Comparison of ENCODE assay signal across 8 mouse cellular contexts in the genomic region with DNA sequence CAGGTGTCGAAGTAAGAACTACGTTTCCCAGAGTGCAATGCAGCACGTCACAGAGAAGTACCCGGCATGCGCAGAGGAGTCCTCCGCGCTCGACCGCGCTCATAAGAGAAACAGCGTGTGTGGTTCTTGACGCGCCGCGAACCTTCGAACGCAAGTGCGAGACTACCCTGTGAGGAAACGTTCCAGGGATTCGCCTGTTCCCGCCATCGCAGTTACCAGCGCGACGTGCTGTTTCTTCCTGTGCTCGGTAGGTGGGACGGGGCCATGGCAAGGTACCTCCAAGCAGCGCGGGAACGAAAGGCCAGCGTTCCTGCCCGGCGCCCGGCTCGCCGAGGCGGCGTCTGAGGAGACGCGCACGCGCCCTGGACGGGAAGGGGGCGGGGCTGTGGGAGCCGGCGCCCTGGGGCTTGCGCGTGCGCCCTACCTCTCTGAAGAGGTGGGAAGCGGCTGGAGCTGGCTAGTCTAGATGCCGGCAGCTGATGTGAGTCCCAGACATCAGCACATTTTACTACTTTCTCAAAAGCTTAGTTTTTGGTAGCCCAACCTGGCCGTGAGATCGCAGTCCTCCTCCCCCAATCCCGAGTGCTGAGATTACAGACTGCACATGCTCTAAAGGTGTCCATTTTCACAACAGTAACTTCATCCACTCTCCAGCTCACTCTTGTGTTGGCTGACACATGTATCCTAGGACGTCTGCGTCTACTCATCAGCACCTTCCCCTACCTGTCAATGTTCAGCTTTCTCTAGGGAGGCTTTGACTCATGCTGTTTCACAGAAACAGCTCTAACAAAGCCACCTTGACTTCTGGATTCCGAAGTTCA. TPM values are rescaled to one million over a fixed set of nuclear protein-coding genes. Genes with fewer than 3 reads are reported as not detected.
DNase-seq lines count a peak whose midpoint lies in the region; ATAC-seq and TF ChIP-seq lines count a peak whose summit lies in the region.

A gene (plus strand): TSS at position 79 of the 821 bp plus-strand sequence.

- peaks cover 14% of the 10 kb centered on the region for H3K4me1 ChIP-seq in forebrain, embryonic 15.5 days
- no peaks in the 10 kb centered on the region for H3K4me1 ChIP-seq in lung, adult 2 months (ENCODE audit: control insufficient read depth, insufficient read depth, low read length)

- under 1% methylated on average over 57 of the region's 57 CpGs for WGBS in forebrain, embryonic 15.5 days
- whole genome bisulfite sequencing in lung, adult 2 months = 2% methylated on average over 57 of the region's 57 CpGs

- H3K9me3 ChIP-seq in forebrain, embryonic 15.5 days = no peaks in the 10 kb centered on the region

- intact Hi-C loops in heart, postnatal 25 days (cut with DNase I) = no loop called here

- TF ChIP-seq POLR2A in lung, adult 2 months (IDR thresholded peaks at IDR 0.05; ENCODE audit: borderline replicate concordance, extremely low read depth, low read depth, low read length) = peak; percentile 98

- peak within 1 kb of the TSS; percentile 56 for H3K4me2 ChIP-seq in forebrain, embryonic 15.5 days (replicated peaks)

- H3K4me3 ChIP-seq in forebrain, embryonic 15.5 days = peak within 1 kb of the TSS; percentile 57
- H3K4me3 ChIP-seq in lung, adult 2 months (replicated peaks; ENCODE audit: extremely low read depth, low read depth, low read length) = peak within 1 kb of the TSS; percentile 97

- no peaks in the 10 kb centered on the region for H3K27me3 ChIP-seq in forebrain, embryonic 15.5 days

- H3K36me3 ChIP-seq in forebrain, embryonic 15.5 days = no peaks in the 10 kb centered on the region

- no peak for TF ChIP-seq CTCF in lung, adult 2 months (IDR thresholded peaks at IDR 0.05; ENCODE audit: insufficient read depth, low read length)

- H3K27ac ChIP-seq in forebrain, embryonic 15.5 days (replicated peaks) = peak within 1 kb of the TSS; percentile 94

- peak; percentile 98 for ATAC-seq in forebrain, embryonic 15.5 days (replicated peaks)
- ATAC-seq in neutrophil, adult 5-6 weeks (ENCODE audit: extremely low read depth, insufficient number of reproducible peaks, low FRiP score, poor library complexity, severe bottlenecking) = peak; percentile 93

- DNase-seq in ES-CJ7 (ENCODE audit: low read depth, low spot score) = peak; percentile 95
- DNase-seq in cerebellum, adult 11 months = peak; percentile 93
- peak; percentile 86 for DNase-seq in heart, postnatal 25 days (ENCODE audit: low spot score)
- peak; percentile 92 to 95 for DNase-seq in layer of hippocampus, adult 18-20 months (ENCODE audit: low spot score in 2 of 2)
- peak; percentile 95 for DNase-seq in lung, adult 2 months
- DNase-seq in thymus, adult 18-20 months = peak; percentile 84 to 86

- H3K9ac ChIP-seq in forebrain, embryonic 15.5 days (replicated peaks) = peak within 1 kb of the TSS; percentile 58

RNA-seq across cellular contexts. Expression of the gene that starts here (rescaled TPM):
- polyA plus RNA-seq in forebrain, embryonic 15.5 days (2015; fragmentation: Nextera tagmentation; extraction: Ambion mirVana) = 54.7 and 55.4 TPM in 2 replicates
- total RNA-seq in heart, postnatal 25 days (2021) = 10 to 100 TPM; 25.9 to 27.2 TPM
- 10 to 100 TPM; 26.1 to 33.5 TPM for total RNA-seq in layer of hippocampus, adult 18-20 months (2021)
- polyA plus RNA-seq in lung, adult 2 months (2012; rRNA removed) = 36.4 and 43.4 TPM in 2 replicates
- 43.8 and 56.5 TPM in 2 replicates for total RNA-seq in neutrophil, adult 5-6 weeks (2017)

Comparison
In these comparisons a context has a peak if more than half of its experiments do, and no peak if none do; other contexts are left out.
1. Peak in every context shown above with its lines: DNase-seq, ATAC-seq, H3K4me3 ChIP-seq and H3K27ac ChIP-seq.